Mouse (Mus musculus) liver, embryonic 14.5 days (tissue): ENCODE measurements around the gene Kif16b. TPM values are rescaled to one million over a fixed set of nuclear protein-coding genes. Genes with fewer than 3 reads are reported as not detected.

Experiments used
- ATAC-seq: fragments of 200-750 bp; cut with Nextera tagmentation; 2 replicates; pipeline ENCODE4 v1.8.0; 2017; ENCODE audit warnings: moderate number of reproducible peaks, mild to moderate bottlenecking, moderate library complexity; ENCODE audit not compliant: insufficient read depth
- DNase-seq, 3 experiments: peaks; one replicate each; pipeline ENCODE4 v3.0.0-alpha.2; 2012 to 2013; ENCODE audit warnings: low read depth in 3 of 3, low spot score in 3 of 3
- H3K27ac ChIP-seq: fragments of 300-500 bp; sonication (generic); 2 replicates; pipeline ENCODE4 v1.5.1; 2014; ENCODE audit warnings: moderate library complexity, mild to moderate bottlenecking, control low read depth, inconsistent platforms
- H3K27me3 ChIP-seq: fragments of 300-500 bp; sonication (generic); 2 replicates; pipeline ENCODE4 v1.6.1; 2014; ENCODE audit warnings: mild to moderate bottlenecking, low read length, moderate library complexity; ENCODE audit not compliant: control insufficient read depth, insufficient read depth
- H3K36me3 ChIP-seq: fragments of 300-500 bp; sonication (generic); replicated peaks from 2 replicates; pipeline ENCODE4 v1.6.1; 2014; ENCODE audit warnings: low read depth; ENCODE audit not compliant: control insufficient read depth, insufficient read depth
- H3K4me1 ChIP-seq, 2 experiments: fragments of 200-500 bp in 1 of 2; fragments of 300-500 bp in 1 of 2; sonication (generic) in 1 of 2; replicated peaks; 2 replicates each; pipeline ENCODE4 v1.6.1; 2012 to 2014; ENCODE audit warnings: antibody characterized with exemption in 1 of 2, inconsistent platforms in 1 of 2, low read length in 1 of 2; ENCODE audit not compliant: control insufficient read depth in 2 of 2, insufficient read depth in 2 of 2
- H3K4me2 ChIP-seq: fragments of 300-500 bp; sonication (generic); 2 replicates; pipeline ENCODE4 v1.6.1; 2014; ENCODE audit warnings: low read depth, mild to moderate bottlenecking, control low read depth, moderate library complexity
- H3K4me3 ChIP-seq, 2 experiments: fragments of 200-500 bp in 1 of 2; fragments of 300-500 bp in 1 of 2; sonication (generic) in 1 of 2; 2 replicates each; pipeline ENCODE4 v1.5.1; 2012 to 2014; ENCODE audit warnings: low read depth in 2 of 2, low read length in 2 of 2, mild to moderate bottlenecking in 2 of 2, control low read depth in 1 of 2, inconsistent platforms in 1 of 2, moderate library complexity in 1 of 2; ENCODE audit not compliant: insufficient read depth in 1 of 2
- H3K9ac ChIP-seq: fragments of 300-500 bp; sonication (generic); replicated peaks from 2 replicates; pipeline ENCODE4 v1.6.1; 2014; ENCODE audit warnings: mild to moderate bottlenecking, control low read depth, moderate library complexity
- H3K9me3 ChIP-seq: fragments of 300-500 bp; sonication (generic); 2 replicates; pipeline ENCODE4 v1.6.1; 2016; ENCODE audit warnings: low read length, mixed read lengths; ENCODE audit not compliant: control insufficient read depth
- CTCF ChIP-seq: IDR thresholded peaks from 2 replicates; pipeline ENCODE4 v1.5.1; 2016; ENCODE audit warnings: antibody characterized with exemption, low read depth, control low read depth
- EP300 ChIP-seq: IDR thresholded peaks from 2 replicates; pipeline ENCODE4 v1.6.1; 2016; ENCODE audit warnings: antibody characterized with exemption, low read depth
- WGBS: fragments of 180-500 bp; shearing (Covaris S2); extraction: QIAGEN DNeasy Blood & Tissue Kit; methylation state at CpG from one replicate; pipeline ENCODE4 v1.1.7; 2014; ENCODE audit not compliant: insufficient replicate concordance; 5-methylcytosine and 5-hydroxymethylcytosine counted together
- polyA plus RNA-seq, 2 experiments: library from polyadenylated mRNA; depleted of rRNA in 1 of 2; stranded (reverse) in 1 of 2; unstranded in 1 of 2; fragments of >200 nt; fragmentation: Nextera tagmentation in 1 of 2; extraction: Ambion mirVana in 1 of 2; gene quantifications; 2 replicates each; pipeline versions ENCODE4 v1.2.1 to v1.2.3; 2012 to 2014

Kif16b gene
- polyA plus RNA-seq, 2 experiments: 2.2 to 2.5 TPM

- no peak for TF ChIP-seq CTCF
- TF ChIP-seq EP300: no peak
- Histone ChIP-seq H3K9ac (no peak overlapping the region), H3K27ac (no peak overlapping the region), H3K4me2 (no peak overlapping the region), H3K9me3 (no peaks in the 10 kb centered on the region), H3K27me3 (no peaks in the 10 kb centered on the region), H3K4me3 (no peak overlapping the region), H3K36me3 (no peaks in the 10 kb centered on the region), H3K4me1 (no peaks in the 10 kb centered on the region)
- ATAC-seq: no peak
- DNase-seq: no peak
Observed at GRCm38 (mm10) chr2:142715912-142716260, 185.4 kb downstream of the Kif16b start.

DNA sequence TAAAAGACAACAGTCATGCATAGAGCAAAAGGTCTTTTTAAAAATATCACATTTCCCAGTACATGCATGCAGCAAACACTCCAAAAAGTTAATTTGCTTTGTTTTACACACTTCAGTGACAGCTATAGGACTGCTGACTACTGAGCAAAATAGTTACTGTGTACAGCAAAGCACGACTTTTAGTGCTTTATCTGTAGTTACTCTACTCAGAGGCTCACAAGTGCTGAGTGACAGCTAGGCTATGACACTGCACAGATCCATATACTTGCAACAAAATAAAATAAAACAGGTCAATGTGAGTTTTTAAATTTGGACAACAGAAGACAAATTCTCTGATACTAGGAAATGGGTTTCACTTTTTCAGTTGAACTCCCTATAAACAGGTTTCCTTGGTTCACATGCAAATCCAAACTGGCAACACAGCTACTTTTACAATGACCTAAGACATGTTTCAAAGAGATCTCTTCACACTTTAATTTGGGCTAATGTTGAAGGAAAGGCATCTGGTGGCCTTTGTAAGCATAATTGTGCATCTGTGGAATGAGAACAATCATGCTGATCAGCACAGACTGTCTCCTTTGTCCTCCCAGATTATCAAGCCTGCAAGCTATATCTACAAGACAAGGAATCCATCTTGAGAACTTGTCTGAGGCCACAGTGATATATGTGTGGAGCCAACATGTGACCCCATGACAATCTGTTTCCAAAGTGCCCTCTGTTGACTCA, 186.0 kb downstream of the Kif16b start:
- Histone ChIP-seq H3K4me2 (no peak overlapping the region), H3K4me3 (no peak overlapping the region), H3K36me3 (no peaks in the 10 kb centered on the region), H3K27me3 (no peaks in the 10 kb centered on the region), H3K4me1 (no peaks in the 10 kb centered on the region), H3K27ac (no peak overlapping the region), H3K9me3 (no peaks in the 10 kb centered on the region), H3K9ac (no peak overlapping the region)
- TF ChIP-seq EP300 (no peak), CTCF (no peak)
- WGBS: 43% methylated on average over 1 of the region's 1 CpGs
- DNase-seq: no peak
- ATAC-seq: no peak

DNA sequence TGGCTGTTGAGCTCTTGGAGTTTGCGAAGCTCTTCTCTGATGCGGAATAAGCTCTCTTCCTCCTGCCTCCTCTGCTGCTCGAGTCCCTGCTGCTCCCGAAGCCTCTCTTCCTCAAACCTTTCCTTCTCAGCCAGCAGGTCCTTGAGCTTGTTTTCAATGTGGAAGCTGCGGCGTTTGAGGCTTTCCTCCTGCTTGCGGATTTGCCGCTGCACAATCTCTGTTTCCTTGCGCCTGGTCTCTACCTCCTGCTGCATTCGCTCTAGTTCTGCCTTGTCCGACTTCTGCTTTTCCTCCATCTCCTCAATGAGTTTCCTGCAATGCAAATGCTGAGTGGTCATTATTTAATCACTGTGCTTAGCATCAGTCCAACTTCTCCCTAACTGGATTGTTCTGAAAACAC, 188.6 kb downstream of the Kif16b start:
- 50% methylated on average over 11 of the region's 11 CpGs for WGBS
- ATAC-seq (no peak), DNase-seq (no peak)
- no peak for TF ChIP-seq EP300
- TF ChIP-seq CTCF: no peak
- no peaks in the 10 kb centered on the region for H3K36me3 ChIP-seq
- no peak overlapping the region for H3K4me2 ChIP-seq
- no peaks in the 10 kb centered on the region for H3K27me3 ChIP-seq
- no peak overlapping the region for H3K9ac ChIP-seq
- no peaks in the 10 kb centered on the region for H3K4me1 ChIP-seq
- no peak overlapping the region for H3K4me3 ChIP-seq
- no peak overlapping the region for H3K27ac ChIP-seq
- no peaks in the 10 kb centered on the region for H3K9me3 ChIP-seq

DNA sequence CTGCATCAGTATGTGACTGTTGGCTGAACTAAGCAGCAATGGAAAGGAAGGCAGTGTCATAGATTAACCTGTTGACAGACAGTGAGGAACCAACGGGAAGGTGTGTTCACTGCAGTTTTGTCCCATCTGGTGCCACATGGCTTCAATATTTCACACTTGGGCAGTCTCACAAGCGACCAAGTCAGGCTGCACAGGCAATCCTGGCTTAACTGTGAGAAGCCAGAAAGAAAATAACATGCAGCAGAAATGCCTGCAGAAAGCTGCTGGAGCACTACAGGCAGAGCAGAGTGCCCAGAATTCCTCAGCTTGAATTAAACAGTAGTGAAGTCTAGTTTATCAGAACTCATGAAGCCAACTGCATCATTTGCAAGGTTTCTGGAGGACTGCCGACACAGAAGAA, 192.0 kb downstream of the Kif16b start:
- H3K4me2 ChIP-seq: no peak overlapping the region
- H3K9ac ChIP-seq: no peak overlapping the region
- H3K9me3 ChIP-seq: no peaks in the 10 kb centered on the region
- H3K4me3 ChIP-seq: no peak overlapping the region
- ATAC-seq (no peak), DNase-seq (no peak)
- H3K27ac ChIP-seq: no peak overlapping the region
- TF ChIP-seq EP300 (no peak), CTCF (no peak)
- no peaks in the 10 kb centered on the region for H3K36me3 ChIP-seq
- no peaks in the 10 kb centered on the region for H3K4me1 ChIP-seq
- WGBS: 62% methylated on average over 3 of the region's 3 CpGs
- no peaks in the 10 kb centered on the region for H3K27me3 ChIP-seq

GRCm38 (mm10) chr2:142700689-142701088, 200.6 kb downstream of the Kif16b start:
- no peak overlapping the region for H3K4me3 ChIP-seq
- H3K36me3 ChIP-seq: no peaks in the 10 kb centered on the region
- no peak overlapping the region for H3K27ac ChIP-seq
- 60% methylated on average over 4 of the region's 4 CpGs for WGBS
- no peak for DNase-seq
- no peaks in the 10 kb centered on the region for H3K9me3 ChIP-seq
- H3K4me1 ChIP-seq: no peaks in the 10 kb centered on the region
- ATAC-seq: no peak
- H3K27me3 ChIP-seq: no peaks in the 10 kb centered on the region
- no peak overlapping the region for H3K9ac ChIP-seq
- TF ChIP-seq EP300 (no peak), CTCF (no peak)
- H3K4me2 ChIP-seq: no peak overlapping the region
